Comparison of ENCODE assay signal across 8 mouse cellular contexts in genomic region chr11:111536040-111536836, GRCm38 (mm10).
A peak's percentile ranks its signal among the peaks of the same experiment; 100 is the strongest.
DNase-seq lines count a peak whose midpoint lies in the region; ATAC-seq and TF ChIP-seq lines count a peak whose summit lies in the region.

No protein-coding gene starts in this region.

- no peak overlapping the region for H3K9ac ChIP-seq in limb, embryonic 14.5 days (ENCODE audit: low read depth, low read length, severe bottlenecking)

- peaks cover 5% of the 10 kb centered on the region; the same call in 1 of the 2 replicates for H3K4me1 ChIP-seq in limb, embryonic 14.5 days (ENCODE audit: control insufficient read depth, insufficient read depth, low read length)

- ATAC-seq in limb, embryonic 14.5 days (ENCODE audit: low FRiP score, low read depth) = peak; percentile 34; the same call in 1 of the 2 replicates

- H3K36me3 ChIP-seq in limb, embryonic 14.5 days (ENCODE audit: control insufficient read depth, insufficient read depth, low read length) = no peaks in the 10 kb centered on the region

- 27% methylated on average over 17 of the region's 17 CpGs for WGBS in limb, embryonic 14.5 days

- no peak for TF ChIP-seq POLR2A in limb, embryonic 14.5 days (IDR thresholded peaks at IDR 0.05; ENCODE audit: borderline replicate concordance, extremely low read depth, insufficient read depth, insufficient read length)

- H3K27me3 ChIP-seq in limb, embryonic 14.5 days (ENCODE audit: control insufficient read depth, insufficient read depth, low read length) = no peaks in the 10 kb centered on the region; the same call in 1 of the 2 replicates

- peak; percentile 6 for DNase-seq in ovary, postnatal 10 days (ENCODE audit: low spot score)
- DNase-seq in ovary, adult 18-20 months (ENCODE audit: low spot score) = no peak
- peak; percentile 84 for DNase-seq in adipocyte (ENCODE audit: low spot score)
- peak; percentile 76 for DNase-seq in embryo, embryonic 11 days
- peak; percentile 47 to 58 for DNase-seq in heart, postnatal 36 days
- peak; percentile 84 for DNase-seq in limb, embryonic 14.5 days (ENCODE audit: low spot score)
- peak; percentile 18 for DNase-seq in ovary, postnatal 36 days (ENCODE audit: low spot score)
- no peak for DNase-seq in spleen, adult 12 weeks (ENCODE audit: low spot score)

- intact Hi-C loops in heart, postnatal 36 days (cut with DNase I) = loop anchor here (1.0 to 5.0 kb wide), 3 partner anchors 671 to 1629 kb away; no protein-coding TSS in a partner anchor

- no peak overlapping the region; the same call in 1 of the 2 replicates for H3K4me3 ChIP-seq in limb, embryonic 14.5 days (replicated peaks; ENCODE audit: low read length)

- no peak overlapping the region for H3K27ac ChIP-seq in limb, embryonic 14.5 days (replicated peaks; ENCODE audit: low read depth, low read length)

- no peaks in the 10 kb centered on the region for H3K9me3 ChIP-seq in limb, embryonic 14.5 days (ENCODE audit: control insufficient read depth, low read length)

- H3K4me2 ChIP-seq in limb, embryonic 14.5 days (replicated peaks; ENCODE audit: low read depth, low read length, severe bottlenecking) = peak overlapping the region; percentile 36

Comparison
In these comparisons a context has a peak if more than half of its experiments do, and no peak if none do; other contexts are left out.
1. DNase-seq: peak in ovary, postnatal 10 days (single experiment), adipocyte (single experiment), embryo, embryonic 11 days (single experiment), heart, postnatal 36 days (2 of 2), limb, embryonic 14.5 days (single experiment) and ovary, postnatal 36 days (single experiment); none in ovary, adult 18-20 months (single experiment) and spleen, adult 12 weeks (single experiment).